Mouse (Mus musculus) layer of hippocampus, postnatal 10 days (tissue): ENCODE results near the gene Mroh2a. TPM values are rescaled to one million over a fixed set of nuclear protein-coding genes. Genes with fewer than 3 reads are reported as not detected.

Source experiments
- DNase-seq, 2 experiments: peaks; one replicate each; pipeline ENCODE4 v3.0.0; 2021; ENCODE audit warnings: low spot score in 2 of 2
- total RNA-seq, 2 experiments: library from RNA; stranded (reverse); gene quantifications; 2 replicates each; pipeline ENCODE4 v1.2.3; 2021

The Mroh2a gene
- total RNA-seq, 2 experiments from 2014 or later, result 0.07 to 0.87 TPM

DNA sequence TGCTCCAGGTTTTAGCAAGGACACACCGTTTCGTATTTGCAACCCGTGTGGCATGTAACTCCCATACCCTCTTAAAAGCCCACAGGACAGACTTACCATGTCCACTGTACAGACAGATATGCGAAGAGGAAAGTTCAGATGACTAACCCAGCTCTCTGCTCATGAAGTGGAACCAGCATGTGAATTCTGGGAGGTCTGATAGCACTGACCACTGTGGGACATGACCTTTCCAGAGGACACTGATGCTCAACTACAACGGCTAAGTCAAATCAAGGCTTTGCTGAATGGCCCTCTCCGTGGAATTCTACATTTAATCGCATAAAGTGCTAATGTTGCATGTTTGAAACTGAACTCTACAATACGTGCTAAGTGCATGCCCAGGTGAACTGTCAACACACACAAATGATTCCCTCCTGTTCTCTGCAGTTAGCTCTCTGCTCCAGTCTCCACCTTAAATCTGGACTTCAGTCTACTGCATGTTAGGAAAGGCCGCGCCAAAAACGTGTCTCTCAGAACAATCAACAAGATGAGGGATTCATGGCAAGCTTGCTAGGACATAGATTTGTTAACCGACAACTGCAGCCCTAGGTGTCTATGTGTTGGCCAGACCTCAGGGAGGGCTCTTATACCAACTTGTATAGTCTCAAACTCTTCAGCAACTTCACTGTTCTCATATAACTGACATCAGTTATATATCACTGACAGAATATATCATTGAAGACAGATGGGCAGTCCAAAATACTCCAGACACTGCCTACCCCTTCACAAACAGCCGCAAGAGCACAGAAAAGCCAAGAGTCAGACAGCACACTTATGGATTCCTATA lies 49.1 kb downstream of the Mroh2a start:
- no peak for DNase-seq

DNA sequence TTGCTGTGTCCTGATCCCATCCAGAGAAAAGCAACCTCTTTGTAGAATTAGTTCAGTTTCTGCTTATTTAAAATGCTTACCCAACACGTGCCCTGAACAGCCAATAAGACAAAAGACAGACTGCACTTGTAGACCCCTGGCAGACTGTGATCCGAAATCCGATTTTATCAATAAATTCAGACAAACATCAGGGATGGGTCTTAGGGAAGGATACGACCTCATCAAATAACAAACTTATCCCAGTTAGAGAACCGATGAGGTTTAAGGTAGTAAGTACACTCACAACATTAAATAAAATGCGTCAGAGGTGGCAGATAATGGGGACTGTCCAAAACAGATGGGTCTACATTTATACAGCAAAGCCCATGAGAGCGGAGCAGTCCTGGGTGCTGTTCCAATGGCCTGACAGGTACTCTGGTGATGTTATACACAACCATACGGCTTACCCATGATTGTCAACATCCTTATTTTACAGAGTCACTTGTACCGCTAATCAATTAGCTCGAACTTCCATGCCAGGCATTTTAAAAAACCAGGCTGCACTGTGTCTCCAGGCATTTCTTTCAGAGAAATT lies 49.8 kb downstream of the Mroh2a start:
- DNase-seq, result no peak

DNA sequence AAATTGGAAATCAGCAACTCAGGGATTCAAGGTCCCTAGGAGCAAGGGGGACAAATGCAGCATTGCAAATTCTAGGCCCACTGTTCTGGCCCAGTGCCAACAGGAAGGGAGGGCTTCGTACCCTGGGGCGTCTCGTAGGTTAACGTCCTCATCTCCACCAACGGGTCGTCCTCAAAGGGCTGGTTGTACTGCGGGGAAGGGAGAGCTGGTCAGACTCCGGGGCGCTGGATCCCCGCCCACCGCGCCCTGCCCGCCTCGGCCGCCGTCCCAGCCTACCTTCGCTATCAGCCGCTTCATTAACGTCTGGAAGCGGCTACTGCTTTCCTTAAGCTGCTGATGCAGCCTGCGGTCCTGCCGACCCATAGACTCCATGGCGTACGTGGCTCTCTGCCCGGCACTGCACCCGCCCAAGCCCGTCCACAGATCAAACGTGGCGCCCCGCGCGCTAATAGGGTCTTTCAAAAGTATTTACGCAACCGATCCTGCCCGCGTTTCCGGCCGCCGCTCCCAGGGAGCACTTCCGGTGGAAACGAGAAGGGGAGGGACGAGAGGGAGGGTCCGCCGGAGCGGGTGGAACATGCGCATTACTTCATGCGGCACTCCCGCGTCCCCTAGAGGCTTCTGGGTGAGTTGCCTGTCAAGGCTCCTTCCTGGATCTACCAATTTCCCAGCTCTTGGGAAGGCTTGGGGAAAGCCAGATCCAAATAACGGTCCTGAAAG lies 50.5 kb downstream of the Mroh2a start, which contains the start of the genes Hjurp and Trpm8:
Gene Hjurp (minus strand): TSS at position 536 of the 720 bp plus-strand sequence.
Gene Trpm8 (plus strand): TSS at position 564 of the 720 bp plus-strand sequence.
- DNase-seq, result peak; percentile 100

DNA sequence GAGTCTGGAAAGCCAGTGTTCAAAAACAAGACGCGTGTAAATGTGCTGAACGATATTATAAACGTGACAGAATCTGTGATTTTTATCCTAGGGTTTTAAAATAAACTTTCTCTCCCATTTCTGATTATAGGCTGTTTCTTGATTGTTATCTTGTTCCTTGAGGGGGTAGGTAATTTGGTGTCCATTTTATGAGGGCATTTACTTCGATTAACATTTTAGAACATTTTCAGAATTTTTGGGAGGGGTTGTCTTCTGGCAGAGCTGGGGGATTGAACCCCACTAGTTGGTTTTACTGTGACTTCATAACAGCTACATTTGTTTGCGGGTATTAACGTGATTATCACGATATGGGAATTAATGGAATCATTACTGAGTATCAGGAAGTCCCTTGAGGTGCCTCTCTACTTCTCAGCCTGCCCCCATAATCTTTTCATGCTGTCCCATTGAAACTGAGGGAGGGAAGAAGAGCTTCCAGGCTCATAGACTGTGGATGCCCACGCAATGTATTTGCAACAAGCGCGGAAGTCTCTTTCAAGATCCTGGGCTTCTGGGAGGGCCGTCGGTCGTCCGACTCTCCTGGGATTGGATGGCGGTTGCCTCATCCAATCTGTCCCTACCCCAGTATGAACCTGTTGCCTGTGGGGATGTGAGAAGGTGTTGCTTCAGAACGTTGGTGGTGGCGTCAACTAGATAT lies 51.2 kb downstream of the Mroh2a start:
- peak in 1 of 2 experiments; percentile 50 for DNase-seq

DNA sequence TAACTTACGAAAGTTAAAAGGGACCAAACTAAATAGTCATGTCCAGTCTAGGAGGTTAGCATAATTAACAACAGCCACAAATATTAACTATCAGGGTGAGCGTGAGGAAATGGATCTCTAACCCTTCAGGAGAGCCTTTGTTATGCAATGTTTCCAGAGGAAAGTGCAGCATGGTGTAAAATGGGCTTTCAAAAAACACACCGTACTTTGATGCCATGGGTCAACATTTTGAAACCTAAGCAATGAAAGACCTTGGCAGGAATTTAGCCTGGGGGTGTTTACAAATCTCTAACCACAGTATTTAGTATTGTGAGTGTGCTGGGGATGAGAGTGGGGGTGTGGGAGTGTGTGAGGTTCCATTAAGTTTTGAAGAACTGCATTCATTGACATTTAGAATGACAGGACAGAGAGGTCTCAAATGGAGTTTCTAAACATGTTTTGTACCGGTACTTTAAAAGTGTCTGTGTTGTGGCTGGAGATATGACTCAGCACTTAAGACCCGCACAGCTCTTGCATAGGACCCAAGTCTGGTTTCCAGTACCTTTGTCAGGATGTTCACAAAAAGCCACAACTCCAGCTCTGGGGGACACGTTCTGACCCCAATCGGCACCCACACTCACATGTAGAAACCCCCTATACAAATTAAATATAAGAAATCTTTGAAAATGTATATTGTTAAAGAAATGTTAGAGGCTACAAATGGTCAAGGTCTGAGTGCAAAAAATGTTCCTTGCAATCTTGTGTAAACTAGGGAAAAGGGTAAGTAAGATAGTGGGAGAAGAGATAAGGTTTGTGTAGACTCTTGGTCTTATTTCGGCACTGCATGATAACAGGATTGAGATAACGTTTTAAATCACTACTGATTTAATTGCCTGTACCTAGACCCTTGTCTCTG lies 52.6 kb downstream of the Mroh2a start:
- no peak for DNase-seq

DNA sequence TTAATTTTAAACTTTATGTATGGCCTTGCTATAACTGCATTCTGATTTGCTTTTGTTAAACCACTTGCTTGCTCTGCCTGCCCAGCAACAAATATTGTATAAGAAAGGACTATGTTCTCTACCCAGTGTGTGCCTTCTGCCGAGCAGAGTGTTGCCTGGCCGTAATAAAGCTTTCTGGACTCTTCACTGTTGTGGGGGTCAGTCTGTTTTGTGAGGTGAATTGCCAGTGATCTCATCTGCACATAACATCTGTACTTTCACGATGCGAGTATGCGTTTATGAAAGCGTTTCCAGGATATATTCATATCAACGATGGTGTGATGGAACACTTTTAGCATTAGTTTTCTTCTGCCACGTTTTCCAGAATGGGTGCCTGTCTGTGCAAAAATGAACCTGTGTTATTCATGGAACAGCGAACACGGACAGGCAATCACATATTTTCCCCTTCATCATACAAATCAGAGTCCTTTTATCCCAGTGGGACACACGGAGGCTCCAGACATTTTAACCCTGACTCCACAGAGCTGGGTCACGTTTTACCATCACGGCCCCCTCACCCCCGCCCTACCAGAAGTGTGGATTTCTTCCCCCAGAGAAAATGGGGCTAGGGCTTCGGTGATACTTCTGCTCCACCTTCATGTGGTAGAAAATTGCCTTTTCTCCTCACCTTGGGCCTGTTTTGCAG lies 53.4 kb downstream of the Mroh2a start:
- no peak for DNase-seq

DNA sequence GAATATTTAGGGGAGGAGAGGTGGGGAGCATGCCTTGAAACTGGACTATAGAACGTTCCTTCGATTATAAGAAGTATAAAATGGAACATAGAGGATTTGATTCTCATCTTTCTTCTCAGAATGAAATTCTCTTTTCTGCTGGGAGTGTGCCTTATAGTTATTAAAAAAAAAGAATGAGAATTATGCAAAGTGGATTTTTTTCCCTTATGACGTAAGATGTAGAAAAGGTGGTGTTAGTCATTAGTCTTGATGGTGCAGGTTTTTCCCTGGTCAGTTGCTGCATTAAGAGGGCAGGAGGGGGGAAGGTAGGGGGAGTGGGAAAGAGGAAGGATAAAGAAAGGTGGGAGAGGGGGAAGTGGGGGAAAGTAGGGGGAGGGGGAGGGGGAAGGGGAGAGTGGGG lies 55.5 kb downstream of the Mroh2a start:
- no peak for DNase-seq

DNA sequence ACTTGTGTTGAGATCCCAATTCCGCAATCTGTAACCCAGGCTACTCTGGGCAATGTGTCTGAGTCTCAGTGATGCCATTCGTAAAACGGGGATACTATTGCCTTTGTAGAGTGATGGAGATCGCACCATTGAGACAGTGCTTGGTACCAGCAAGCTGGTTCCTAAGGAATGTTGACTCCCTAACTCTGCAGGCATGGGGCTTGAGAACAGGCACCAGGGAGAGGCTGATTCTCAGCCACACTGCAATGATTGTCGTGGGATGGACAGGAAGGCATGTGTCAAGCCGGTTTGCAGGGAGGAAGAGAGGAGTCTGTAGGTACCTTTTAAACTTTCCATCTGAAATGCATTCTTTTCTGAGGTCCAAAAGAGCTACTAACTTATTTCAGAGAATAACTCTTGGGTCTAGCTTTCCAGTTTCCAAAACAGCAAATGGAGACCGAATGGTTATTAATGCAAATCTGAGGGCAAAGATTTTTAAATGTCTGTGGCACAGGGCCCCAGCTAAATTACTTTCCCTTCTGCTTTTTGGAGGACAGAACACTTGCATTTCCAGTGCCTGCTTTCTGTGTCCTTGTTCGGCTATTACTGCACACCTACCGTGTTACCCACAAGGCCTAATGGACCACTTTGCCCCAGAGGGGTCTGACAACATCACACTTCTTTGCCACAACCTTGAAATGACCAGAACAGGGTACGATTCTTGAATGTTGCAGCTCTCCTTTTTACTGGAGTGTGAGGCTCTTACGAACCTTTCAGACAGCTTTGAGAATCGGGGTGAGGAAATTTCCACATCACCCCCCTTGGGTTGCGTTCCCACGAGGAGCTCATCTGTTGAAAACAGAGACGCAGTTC lies 56.8 kb downstream of the Mroh2a start:
- no peak for DNase-seq

DNA sequence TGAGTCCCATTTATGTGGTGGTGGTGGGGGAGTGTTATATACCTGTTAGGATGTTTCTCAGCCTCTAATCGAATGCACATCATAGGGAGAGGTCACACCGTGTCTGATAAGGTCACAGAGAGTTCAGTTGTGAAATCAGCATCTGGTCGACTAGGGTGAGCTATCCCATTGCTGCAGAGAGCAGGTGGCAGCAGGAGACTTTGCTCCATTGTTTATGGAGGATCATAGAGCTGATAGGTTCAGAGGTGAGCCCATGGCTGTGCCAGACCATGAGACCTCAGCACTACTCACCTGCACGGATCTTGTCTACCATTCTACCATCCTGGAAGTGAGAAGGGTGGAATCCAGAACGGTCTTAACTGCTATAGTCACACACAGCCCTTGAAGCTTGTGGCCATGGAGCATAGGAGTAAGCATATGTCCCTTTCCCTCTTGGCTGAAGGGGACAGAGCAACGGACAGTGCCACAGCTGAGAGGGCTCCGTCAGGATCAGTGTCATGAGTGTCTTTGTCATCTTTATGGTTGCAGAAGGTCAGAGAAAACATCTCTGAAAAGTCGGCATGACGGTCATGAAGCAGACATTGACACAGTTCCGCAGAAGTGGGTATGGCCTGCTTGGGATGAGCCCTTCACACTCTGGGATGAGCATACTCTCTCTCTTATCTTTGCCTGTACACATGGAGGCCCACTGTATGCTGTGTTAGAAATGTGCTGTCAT lies 57.6 kb downstream of the Mroh2a start:
- DNase-seq, result no peak

DNA sequence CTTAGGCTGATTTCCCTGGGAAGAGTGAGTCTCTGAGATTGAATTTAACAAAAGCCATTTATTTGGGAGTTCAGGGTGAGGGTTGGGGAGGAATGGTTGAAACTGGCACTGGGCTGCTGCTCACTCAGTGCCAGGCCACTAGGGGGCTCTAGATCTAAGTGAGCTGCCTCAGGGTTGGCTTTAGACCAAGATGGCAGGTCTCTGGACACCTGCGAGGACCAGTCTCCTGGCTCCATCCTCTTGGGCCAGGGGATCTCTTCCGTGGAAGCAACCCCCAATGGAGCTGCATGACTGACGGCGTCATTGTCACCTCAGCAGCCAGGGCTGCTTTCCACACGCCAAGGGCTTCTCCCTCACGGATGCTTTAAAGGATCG lies 58.1 kb downstream of the Mroh2a start:
- DNase-seq, result peak in 1 of 2 experiments; percentile 38

DNA sequence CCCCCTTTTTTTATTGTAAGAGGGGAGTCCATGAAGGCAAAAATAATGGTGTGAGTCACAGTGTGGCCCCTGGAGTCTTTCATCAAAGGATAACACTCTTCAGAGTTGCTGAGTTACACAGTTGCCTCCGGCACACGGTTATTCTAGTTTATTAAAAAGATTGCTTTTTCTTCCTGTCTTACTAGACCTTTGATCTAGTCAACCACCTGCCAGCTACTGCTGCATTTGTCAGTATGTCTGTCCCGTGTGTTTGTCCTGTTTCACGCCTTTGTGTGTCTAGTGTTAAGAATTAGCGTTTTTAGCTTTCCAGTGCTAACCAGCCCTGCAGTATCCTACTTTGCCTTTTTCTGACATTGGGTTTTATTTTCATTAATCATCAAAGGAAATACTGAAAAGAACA lies 58.9 kb downstream of the Mroh2a start:
- no peak for DNase-seq

DNA sequence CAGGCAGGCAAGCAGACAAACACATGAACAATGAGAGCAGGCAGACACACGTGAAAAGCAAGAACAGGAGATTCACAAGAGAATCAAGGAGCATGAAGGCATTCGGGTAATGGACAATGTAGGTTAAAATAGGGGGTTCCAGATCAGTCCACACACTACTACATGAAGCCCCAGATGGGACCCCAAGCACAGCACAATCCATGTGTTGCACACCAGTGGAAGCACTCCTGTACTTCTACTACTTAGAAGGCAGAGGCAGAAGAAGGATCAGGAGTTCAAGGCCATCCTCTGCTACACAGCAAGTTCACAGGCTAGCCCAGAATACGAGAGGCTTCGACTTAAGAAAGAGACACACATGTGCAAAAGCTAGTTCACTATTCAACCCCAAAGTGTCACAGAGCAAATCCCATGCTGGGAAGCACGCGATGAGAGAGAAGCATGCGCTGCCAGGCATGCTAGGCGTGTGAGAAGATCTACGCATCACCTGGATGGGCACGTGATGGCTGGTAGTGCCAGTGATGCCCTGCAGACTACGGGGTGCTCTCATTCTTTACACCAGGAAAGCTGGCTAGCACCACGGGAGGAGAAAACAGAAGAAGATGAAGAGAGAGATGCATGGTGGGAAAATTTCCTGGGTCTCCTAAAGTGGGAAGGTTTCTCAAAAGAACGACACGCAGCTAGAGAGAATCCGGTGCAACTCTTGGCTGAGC lies 59.5 kb downstream of the Mroh2a start:
- no peak for DNase-seq

DNA sequence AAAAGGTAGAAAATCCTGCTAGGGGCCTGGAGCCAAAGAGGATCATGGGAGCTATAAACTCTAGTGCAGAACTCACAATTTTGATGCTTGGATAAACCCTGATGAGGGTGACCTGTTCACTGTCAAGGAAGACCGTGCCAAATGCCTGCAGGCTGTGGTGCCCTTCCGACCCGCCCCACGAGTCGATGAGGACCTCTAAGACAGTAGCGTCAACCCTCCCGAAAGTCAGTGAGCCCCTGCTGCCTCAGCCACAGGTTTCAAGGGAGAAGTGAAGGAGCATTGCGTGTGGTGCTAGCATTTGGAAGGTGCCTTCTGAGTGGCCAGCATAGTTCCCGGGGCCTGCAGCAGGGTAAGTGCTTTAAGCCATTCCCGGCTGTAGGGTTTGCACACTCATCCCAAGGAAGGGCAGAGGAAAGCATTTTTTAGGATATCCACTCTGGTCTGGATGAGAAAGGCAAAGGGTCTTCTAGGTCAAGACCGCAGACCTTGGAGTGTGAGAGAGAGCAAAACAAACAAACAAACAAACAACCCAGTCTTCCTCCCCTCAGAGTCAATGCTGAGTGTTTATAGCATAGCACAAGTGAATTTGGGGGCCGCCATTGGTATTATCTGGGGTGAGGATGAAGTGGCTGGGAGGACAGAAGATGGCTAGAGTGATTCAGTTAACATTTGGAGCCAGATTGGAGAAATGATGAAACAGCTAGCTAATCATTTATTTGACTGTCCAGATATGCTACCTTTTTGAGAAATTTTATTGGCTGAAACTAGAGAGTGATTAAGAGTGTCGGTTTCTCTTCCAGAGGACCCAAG lies 60.3 kb downstream of the Mroh2a start:
- DNase-seq, result no peak

DNA sequence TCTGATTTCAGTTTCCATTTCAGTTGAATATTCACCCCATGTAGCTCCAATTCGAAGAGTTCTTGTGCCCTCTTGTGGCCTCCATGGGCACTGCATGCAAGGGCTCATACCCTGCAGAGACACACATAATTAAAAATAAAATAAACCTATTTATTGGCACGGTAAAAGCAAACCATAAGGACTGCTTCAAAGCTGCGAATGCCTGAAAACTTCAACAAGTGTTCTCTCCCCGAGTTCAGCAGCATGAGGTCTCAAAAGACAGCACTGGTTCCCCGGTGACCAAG lies 60.9 kb downstream of the Mroh2a start:
- DNase-seq, result peak; percentile 79 to 82

DNA sequence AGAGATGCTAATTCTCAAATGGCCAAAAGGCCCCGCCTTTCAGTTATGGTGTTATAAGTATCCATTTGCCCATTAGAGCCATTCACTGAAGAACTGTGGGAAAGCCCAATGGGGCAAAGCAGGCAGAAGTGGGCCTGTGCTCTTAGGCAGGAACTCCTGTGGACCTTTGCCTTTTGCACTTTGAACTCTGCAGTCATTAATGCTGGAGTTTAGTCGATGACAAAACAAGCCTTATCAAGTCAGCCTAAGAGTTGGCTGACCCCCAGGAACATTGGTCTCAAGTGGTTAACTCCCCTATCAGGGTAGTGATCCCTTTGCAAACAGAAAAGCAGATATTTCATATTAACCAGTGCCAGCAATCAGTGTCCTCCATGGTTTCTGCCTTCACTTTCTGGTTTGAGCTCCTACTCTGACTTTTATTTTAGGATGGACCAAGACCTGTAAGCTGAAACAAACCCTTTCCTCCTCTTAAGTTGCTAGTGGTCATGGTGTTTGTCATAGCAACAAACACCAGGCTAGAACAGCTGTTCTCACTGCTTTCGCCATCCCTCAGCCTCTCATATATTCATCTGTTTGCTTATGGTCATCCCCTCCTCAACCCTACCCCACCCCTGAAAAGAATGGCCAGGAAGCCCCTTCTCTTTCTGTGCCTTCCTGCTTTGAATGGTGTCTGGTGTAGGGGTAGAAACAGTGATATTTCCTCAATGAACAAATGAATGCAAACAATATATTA lies 61.4 kb downstream of the Mroh2a start:
- no peak for DNase-seq

DNA sequence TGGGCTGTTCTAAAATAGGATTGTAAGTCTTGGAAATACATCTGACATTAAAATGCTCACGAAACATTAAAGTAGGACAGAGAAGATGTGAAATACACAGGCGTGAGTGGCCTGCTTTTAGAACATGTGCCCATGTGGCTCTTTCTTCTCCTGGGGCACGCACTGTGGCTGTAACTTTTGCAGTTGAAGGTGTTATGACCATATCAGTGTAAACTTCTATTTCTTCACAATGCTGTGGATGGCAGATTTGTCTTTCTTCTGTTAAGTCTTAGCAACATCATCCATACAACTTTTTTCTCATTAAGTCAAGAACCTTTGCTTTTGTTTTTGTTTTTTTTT lies 62.0 kb downstream of the Mroh2a start:
- no peak for DNase-seq
